Mouse (Mus musculus): ENCODE results near the gene Rnf214. TPM values are rescaled to one million over a fixed set of nuclear protein-coding genes. Genes with fewer than 3 reads are reported as not detected.

The Rnf214 gene
- polyA plus RNA-seq, 1 experiment from 2014 or later: 13.3 TPM

Small RNA genes within 50 kb of the gene (microRNA-seq; reads per million reads assigned to microRNA genes)
- not detected for gene Mir7087

Other genes with a start within 250 kb of the Rnf214 start
- gene Cep164, start 78.2 kb downstream of the Rnf214 start, polyA plus RNA-seq (2015; fragmentation: Nextera tagmentation; extraction: Ambion mirVana): 5.1 and 6.0 TPM in 2 replicates
- gene Bace1, start 68.3 kb downstream of the Rnf214 start, polyA plus RNA-seq (2015; fragmentation: Nextera tagmentation; extraction: Ambion mirVana): 5.1 and 6.8 TPM in 2 replicates
- 7.4 and 7.7 TPM in 2 replicates for gene Pcsk7, start 414 bp downstream of the Rnf214 start, polyA plus RNA-seq (2015; fragmentation: Nextera tagmentation; extraction: Ambion mirVana)
- gene Tagln, start 29.1 kb upstream of the Rnf214 start, polyA plus RNA-seq (2015; fragmentation: Nextera tagmentation; extraction: Ambion mirVana): 7.5 and 8.0 TPM in 2 replicates
- gene Sidt2, start 48.3 kb upstream of the Rnf214 start, polyA plus RNA-seq (2015; fragmentation: Nextera tagmentation; extraction: Ambion mirVana): 17.7 and 19.6 TPM in 2 replicates
- 80.3 and 92.8 TPM in 2 replicates for gene Pafah1b2, start 105.8 kb upstream of the Rnf214 start, polyA plus RNA-seq (2015; fragmentation: Nextera tagmentation; extraction: Ambion mirVana)
- 2.4 and 2.8 TPM in 2 replicates for gene Sik3, start 105.9 kb upstream of the Rnf214 start, polyA plus RNA-seq (2015; fragmentation: Nextera tagmentation; extraction: Ambion mirVana)

All from liver, embryonic 13.5 days (tissue).